In genomic region chr6:70910285-70910684, GRCm38 (mm10) we compare ENCODE assay signal across 26 mouse cellular contexts. TPM values are rescaled to one million over a fixed set of nuclear protein-coding genes. Genes with fewer than 3 reads are reported as not detected.
A peak's percentile ranks its signal among the peaks of the same experiment; 100 is the strongest.
DNase-seq lines count a peak whose midpoint lies in the region; ATAC-seq and TF ChIP-seq lines count a peak whose summit lies in the region.
"Had no signal": no experiment of that assay in that cellular context is flagged by ENCODE, and none has a peak within 500 bp of the region (broad histone marks: within the 10 kb centered on the region; RNA-seq: fewer than 3 reads in every experiment).

No protein-coding gene starts in this region.

- peak; percentile 60 for DNase-seq in CH12.LX (ENCODE audit: extremely low read depth)
- no peak for DNase-seq in lung, postnatal 14 days
- DNase-seq in kidney, postnatal 14 days = no peak
- DNase-seq: adrenal gland, adult 2 months; adrenal gland, postnatal 10 days; adrenal gland, postnatal 25 days; cerebellum, adult 11-12 months; cerebellum, adult 2 months; cerebellum, adult 9-10 months; cerebellum, postnatal 10 days; cerebellum, postnatal 25 days; forebrain, postnatal 0 days had no signal

- in situ Hi-C loops in CH12.LX (cut with MboI; ENCODE audit: low pct_ligation_motif_present, low pct_unique_long_range_greater_than_20kb, low sequenced_read_pairs) = no loop called here

- TF ChIP-seq RAD21 in CH12.LX (IDR thresholded peaks at IDR 0.05; ENCODE audit: low read depth, low read length) = no peak

- H3K4me1 ChIP-seq in CH12.LX (ENCODE audit: control insufficient read depth in 1 of 2, insufficient read depth in 2 of 2) = peaks cover 0 to 26% of the 10 kb centered on the region in 2 experiments; a peak in 3 of 4 replicates
- no peaks in the 10 kb centered on the region for H3K4me1 ChIP-seq in heart, embryonic 11.5 days (ENCODE audit: control insufficient read depth, insufficient read depth, low read length)

- peaks cover 14 to 20% of the 10 kb centered on the region in 2 experiments for H3K36me3 ChIP-seq in CH12.LX (replicated peaks in 1 of 2; ENCODE audit: control insufficient read depth in 1 of 2, insufficient read depth in 1 of 2, low read length in 1 of 2)
- H3K36me3 ChIP-seq in heart, embryonic 11.5 days (ENCODE audit: control insufficient read depth, insufficient read depth, low read length) = peaks cover 7% of the 10 kb centered on the region; the same call in 1 of the 2 replicates

- TF ChIP-seq CTCF in CH12.LX (conservative IDR thresholded peaks at IDR 0.05 in 1 of 2, IDR thresholded peaks at IDR 0.05 in 1 of 2; ENCODE audit: low read depth in 2 of 2, low read length in 2 of 2) = no peak

- H3K9me3 ChIP-seq in CH12.LX (replicated peaks; ENCODE audit: low read length) = no peaks in the 10 kb centered on the region
- no peaks in the 10 kb centered on the region for H3K9me3 ChIP-seq in heart, embryonic 11.5 days (replicated peaks; ENCODE audit: control insufficient read depth, low read length)
- H3K9me3 ChIP-seq: embryonic facial prominence, embryonic 10.5 days; embryonic facial prominence, embryonic 12.5 days; forebrain, embryonic 13.5 days; forebrain, embryonic 15.5 days had no signal

- peak; percentile 79 for TF ChIP-seq EP300 in CH12.LX (IDR thresholded peaks at IDR 0.05; ENCODE audit: low read length)

- 67% methylated on average over 4 of the region's 4 CpGs for WGBS in heart, embryonic 11.5 days (ENCODE audit: insufficient replicate concordance)

- H3K27me3 ChIP-seq in CH12.LX (replicated peaks) = no peaks in the 10 kb centered on the region
- H3K27me3 ChIP-seq in heart, embryonic 11.5 days (ENCODE audit: control insufficient read depth, insufficient read depth, low read length) = peaks cover 2% of the 10 kb centered on the region; the same call in 1 of the 2 replicates
- H3K27me3 ChIP-seq: embryonic facial prominence, embryonic 12.5 days had no signal

- H3K4me2 ChIP-seq in CH12.LX (ENCODE audit: insufficient read depth, low read depth, poor library complexity, severe bottlenecking) = peak overlapping the region; percentile 87
- H3K4me2 ChIP-seq in heart, embryonic 11.5 days = no peak overlapping the region
- H3K4me2 ChIP-seq: forebrain, embryonic 13.5 days; forebrain, embryonic 15.5 days had no signal

- peak overlapping the region; percentile 37; the same call in 1 of the 2 replicates for H3K9ac ChIP-seq in CH12.LX (ENCODE audit: insufficient read depth, low read depth)
- H3K9ac ChIP-seq in heart, embryonic 11.5 days (ENCODE audit: low read depth, low read length) = no peak overlapping the region
- H3K9ac ChIP-seq: embryonic facial prominence, embryonic 12.5 days; forebrain, embryonic 13.5 days; forebrain, embryonic 15.5 days; forebrain, postnatal 0 days had no signal

- H3K4me3 ChIP-seq in CH12.LX (replicated peaks in 1 of 3; ENCODE audit: low read depth in 2 of 3, low read length in 2 of 3, poor library complexity in 1 of 3) = no peak overlapping the region
- no peak overlapping the region for H3K4me3 ChIP-seq in heart, embryonic 11.5 days (ENCODE audit: low read depth, low read length)
- H3K4me3 ChIP-seq: embryonic facial prominence, embryonic 10.5 days; embryonic facial prominence, embryonic 12.5 days; forebrain, embryonic 13.5 days; forebrain, embryonic 15.5 days had no signal

- ATAC-seq in megakaryocyte progenitor cell, adult 5-6 weeks (replicated peaks; ENCODE audit: poor library complexity) = 0 out of 2 replicates have a peak, but pooled peaks have one; percentile 23
- ATAC-seq in heart, embryonic 11.5 days (replicated peaks; ENCODE audit: insufficient number of reproducible peaks, low FRiP score, low TSS enrichment) = no peak
- ATAC-seq: CD4-positive, CD25-positive, alpha-beta regulatory T cell, adult 4 months; forebrain, embryonic 13.5 days; forebrain, embryonic 15.5 days; forebrain, postnatal 0 days had no signal

- no peak for TF ChIP-seq POLR2A in CH12.LX (IDR thresholded peaks at IDR 0.05; ENCODE audit: low read depth, low read length)

- no peak overlapping the region for H3K27ac ChIP-seq in CH12.LX (ENCODE audit: insufficient read depth, low read depth)
- no peak overlapping the region for H3K27ac ChIP-seq in heart, embryonic 11.5 days (ENCODE audit: low read depth, low read length)
- H3K27ac ChIP-seq: embryonic facial prominence, embryonic 10.5 days; embryonic facial prominence, embryonic 12.5 days; forebrain, embryonic 13.5 days; forebrain, embryonic 15.5 days had no signal

- dilution Hi-C loops in CH12.LX (cut with MboI; ENCODE audit: extremely low pct_ligation_motif_present, extremely low pct_unique_long_range_greater_than_20kb, low sequenced_read_pairs) = no loop called here

- H3K79me2 ChIP-seq in CH12.LX (replicated peaks; ENCODE audit: control insufficient read depth, extremely low read depth, insufficient read depth, poor library complexity, severe bottlenecking) = no peaks in the 10 kb centered on the region

TF ChIP-seq in CH12.LX, 34 proteins besides CTCF, POLR2A, EP300 and RAD21:
- no peak for TF ChIP-seq ELF1 (IDR thresholded peaks at IDR 0.05; ENCODE audit: low read depth, low read length)
- no peak for TF ChIP-seq MAX (IDR thresholded peaks at IDR 0.05; ENCODE audit: low read length)
- 0 out of 2 replicates have a peak, but pooled peaks have one; percentile 30 for TF ChIP-seq TCF12 (IDR thresholded peaks at IDR 0.05; ENCODE audit: low read depth, low read length)
- 0 out of 2 replicates have a peak, but pooled peaks have one; percentile 44 for TF ChIP-seq MAZ (IDR thresholded peaks at IDR 0.05; ENCODE audit: low read depth, low read length)
- TF ChIP-seq NRF1 (IDR thresholded peaks at IDR 0.05; ENCODE audit: low read depth, low read length) = no peak
- TF ChIP-seq SIN3A (IDR thresholded peaks at IDR 0.05; ENCODE audit: low read length) = peak; percentile 56; the same call in 1 of the 2 replicates
- no peak for TF ChIP-seq UBTF (IDR thresholded peaks at IDR 0.05; ENCODE audit: low read depth, low read length)
- TF ChIP-seq MXI1 (IDR thresholded peaks at IDR 0.05; ENCODE audit: low read depth, low read length) = no peak
- no peak for TF ChIP-seq ETS1 (conservative IDR thresholded peaks at IDR 0.05; ENCODE audit: low read depth, low read length)
- TF ChIP-seq IRF4 (IDR thresholded peaks at IDR 0.05; ENCODE audit: low read depth, low read length) = peak; percentile 90
- no peak for TF ChIP-seq RCOR1 (conservative IDR thresholded peaks at IDR 0.05; ENCODE audit: low read depth, low read length)
- TF ChIP-seq ZC3H11A (IDR thresholded peaks at IDR 0.05; ENCODE audit: low read depth, low read length) = no peak
- TF ChIP-seq JUND (conservative IDR thresholded peaks at IDR 0.05; ENCODE audit: low read depth, low read length) = no peak
- no peak for TF ChIP-seq USF2 (conservative IDR thresholded peaks at IDR 0.05; ENCODE audit: low read depth, low read length)
- TF ChIP-seq GABPA (IDR thresholded peaks at IDR 0.05; ENCODE audit: insufficient replicate concordance, low read depth, low read length) = no peak
- no peak for TF ChIP-seq ZKSCAN1 (IDR thresholded peaks at IDR 0.05; ENCODE audit: borderline replicate concordance, low read depth, low read length)
- TF ChIP-seq TBP (conservative IDR thresholded peaks at IDR 0.05; ENCODE audit: low read depth, low read length) = no peak
- no peak for TF ChIP-seq JUN (IDR thresholded peaks at IDR 0.05; ENCODE audit: insufficient read depth, low read depth, low read length)
- TF ChIP-seq KAT2A (IDR thresholded peaks at IDR 0.05; ENCODE audit: insufficient replicate concordance, low read length) = no peak
- no peak for TF ChIP-seq MAFK (IDR thresholded peaks at IDR 0.05; ENCODE audit: insufficient replicate concordance, low read length)
- no peak for TF ChIP-seq E2F4 (IDR thresholded peaks at IDR 0.05; ENCODE audit: insufficient replicate concordance, low read depth, low read length)
- TF ChIP-seq MYC (IDR thresholded peaks at IDR 0.05; ENCODE audit: low read depth, low read length) = no peak
- peak; percentile 50; the same call in 1 of the 2 replicates for TF ChIP-seq BHLHE40 (IDR thresholded peaks at IDR 0.05; ENCODE audit: low read depth, low read length)
- TF ChIP-seq CHD2 (IDR thresholded peaks at IDR 0.05; ENCODE audit: low read length) = no peak

RNA-seq across cellular contexts. Expression of gene Tex37, which starts 8.4 kb away (rescaled TPM):
- total RNA-seq in CH12.LX (2012; rRNA removed) (not detected in 2 replicates), CH12.LX (2014; rRNA removed) (not detected in 2 replicates)
- not detected in 2 replicates for polyA plus RNA-seq in CH12.LX (2012; ENCODE audit: insufficient read length, low read depth)
- total RNA-seq in megakaryocyte progenitor cell, adult 5-6 weeks (2015) = not detected in 2 replicates
- not detected in 2 replicates for total RNA-seq in megakaryocyte progenitor cell, adult 5-6 weeks (2017)
- polyA plus RNA-seq in heart, embryonic 11.5 days (2014; fragmentation: Nextera tagmentation; extraction: Ambion mirVana) = not detected in 2 replicates
- total RNA-seq: adrenal gland, adult 2 months; adrenal gland, postnatal 10 days; adrenal gland, postnatal 25 days; adrenal gland, postnatal 4 days; ES-E14; forebrain, postnatal 0 days; MEL had no signal
- polyA plus RNA-seq: adrenal gland, adult 2 months; brain, embryonic 14.5 days; CD4-positive, CD25-positive, alpha-beta regulatory T cell, adult 4 months; cerebellum, adult 2 months; cortical plate, adult 2 months; embryonic facial prominence, embryonic 10.5 days; embryonic facial prominence, embryonic 12.5 days; embryonic facial prominence, embryonic 14.5 days; forebrain, embryonic 11.5 days; forebrain, embryonic 13.5 days; forebrain, embryonic 15.5 days; forebrain, postnatal 0 days had no signal

RNA-seq across cellular contexts. Expression of gene Foxi3, which starts 46.0 kb away (rescaled TPM):
- total RNA-seq in CH12.LX (2012; rRNA removed) (not detected in 2 replicates), CH12.LX (2014; rRNA removed) (not detected in 2 replicates)
- not detected in 2 replicates for polyA plus RNA-seq in CH12.LX (2012; ENCODE audit: insufficient read length, low read depth)
- total RNA-seq in megakaryocyte progenitor cell, adult 5-6 weeks (2015) = not detected in 2 replicates
- not detected in 2 replicates for total RNA-seq in megakaryocyte progenitor cell, adult 5-6 weeks (2017)
- polyA plus RNA-seq in heart, embryonic 11.5 days (2014; fragmentation: Nextera tagmentation; extraction: Ambion mirVana) = not detected in 2 replicates
- total RNA-seq: adrenal gland, adult 2 months; adrenal gland, postnatal 10 days; adrenal gland, postnatal 25 days; adrenal gland, postnatal 4 days; forebrain, postnatal 0 days; MEL had no signal
- polyA plus RNA-seq: adrenal gland, adult 2 months; CD4-positive, CD25-positive, alpha-beta regulatory T cell, adult 4 months; cerebellum, adult 2 months; cortical plate, adult 2 months; forebrain, embryonic 11.5 days; forebrain, embryonic 13.5 days; forebrain, embryonic 15.5 days; forebrain, postnatal 0 days had no signal
